Mouse (Mus musculus): ENCODE measurements around the gene Uvrag.
A peak's percentile ranks its signal among the peaks of the same experiment; 100 is the strongest.

Uvrag gene

DNA sequence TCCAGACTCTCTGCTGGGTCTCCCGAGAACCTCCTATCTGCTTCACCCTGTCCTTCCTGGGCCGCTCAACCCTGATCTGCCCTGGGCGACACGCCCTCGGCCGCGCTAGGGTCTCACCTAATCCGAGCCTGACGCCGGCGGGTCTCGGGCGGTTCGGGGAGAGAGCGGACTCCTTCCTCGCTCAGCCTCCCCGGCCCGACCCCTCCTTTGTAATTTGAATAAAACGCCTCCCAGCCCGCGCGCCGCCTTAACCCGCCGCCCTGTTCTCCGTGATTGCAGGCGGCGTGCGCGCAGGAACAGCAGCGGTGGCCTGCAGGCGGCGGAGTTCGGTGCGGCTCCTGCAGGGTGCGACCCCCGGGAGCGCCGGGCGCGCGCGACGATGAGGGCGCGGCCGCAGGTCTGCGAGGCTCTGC is 302.2 kb downstream of the Uvrag start:
- DNase-seq: peak; percentile 80

DNA sequence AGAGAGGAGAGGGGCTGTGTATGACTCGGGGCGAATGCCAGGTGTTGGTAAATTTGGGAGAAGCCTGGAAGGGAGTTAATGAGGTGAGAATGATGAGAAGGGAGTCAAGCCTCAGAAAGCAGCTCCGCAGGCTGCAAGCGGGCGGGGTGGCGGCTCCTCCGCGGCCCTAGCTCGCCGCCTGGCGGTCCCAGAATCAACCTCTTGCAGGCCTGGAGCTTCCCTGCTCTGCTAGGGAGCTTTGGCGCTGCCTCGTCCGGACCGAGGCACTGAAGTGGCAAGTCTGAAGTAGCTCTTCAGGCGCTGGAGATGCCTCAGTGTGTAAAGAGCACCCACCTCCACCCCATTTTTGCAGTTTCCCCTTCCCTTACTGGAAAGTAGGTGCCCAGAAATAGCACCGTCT is 303.0 kb downstream of the Uvrag start:
- DNase-seq: peak; percentile 94

DNA sequence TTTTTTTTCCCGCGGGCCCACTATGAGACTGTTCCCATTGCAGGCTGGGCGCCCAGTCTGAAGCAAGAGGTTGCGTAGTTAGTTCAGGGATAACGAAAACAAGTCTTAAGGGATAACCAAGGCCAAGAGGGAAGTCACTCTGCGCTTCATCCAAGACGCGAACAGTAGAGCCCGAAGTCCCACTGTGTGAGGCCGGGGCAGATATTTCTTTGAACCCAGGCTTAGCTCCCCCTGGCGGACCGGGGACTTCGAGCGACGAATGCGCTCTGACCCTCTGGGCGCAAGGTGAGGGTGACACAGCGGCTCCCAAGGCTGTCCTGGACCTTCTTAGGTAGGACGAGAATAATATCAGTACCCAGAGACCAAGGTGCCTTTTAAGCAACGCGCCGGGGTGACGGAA is 304.3 kb downstream of the Uvrag start:
- peak; percentile 89 for DNase-seq

DNA sequence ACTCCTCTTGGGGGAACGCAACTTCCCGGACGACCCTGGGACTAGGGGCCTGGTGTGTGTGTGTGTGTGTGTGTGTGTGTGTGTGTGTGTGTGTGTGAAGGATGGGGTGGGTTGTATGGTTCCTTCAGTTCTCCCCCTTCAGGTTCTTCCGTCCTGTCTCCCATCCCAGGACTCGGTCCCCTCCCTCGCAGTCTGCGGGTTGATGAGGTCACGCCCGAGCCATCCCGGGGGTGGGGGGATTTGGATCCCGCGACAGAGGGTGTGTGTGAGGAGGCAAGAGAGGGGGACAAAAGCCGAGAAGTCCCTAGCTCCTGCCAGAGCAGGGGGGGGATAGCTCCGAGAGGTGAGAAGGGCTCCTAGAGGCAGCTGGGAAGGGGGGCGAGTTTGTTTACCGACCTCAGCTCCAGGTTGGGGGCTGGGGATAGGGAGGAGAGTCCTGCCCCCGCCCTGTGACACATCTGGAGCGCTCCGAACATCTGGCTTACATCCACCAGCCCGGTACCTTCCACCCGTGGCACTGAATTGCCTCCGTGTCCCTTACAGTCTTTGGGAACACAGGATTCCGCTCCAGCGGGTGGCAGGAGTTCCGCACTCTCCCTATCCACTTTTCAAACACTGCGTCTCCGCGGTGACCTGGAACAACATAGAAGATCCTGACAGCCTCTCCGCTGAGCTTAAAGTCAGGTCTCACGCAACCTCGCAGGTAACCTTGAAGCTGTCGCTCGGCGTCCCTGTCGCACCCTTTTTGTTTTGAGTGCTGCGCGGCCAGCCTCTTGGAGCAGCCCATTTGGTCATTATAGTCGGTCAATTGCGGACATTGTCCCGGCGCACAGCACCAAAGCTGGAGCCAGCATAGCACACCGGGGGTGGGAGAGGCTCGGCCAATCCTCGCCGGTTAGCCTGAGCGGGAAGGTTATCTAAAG is 305.2 kb downstream of the Uvrag start:
- peak; percentile 71 for DNase-seq

Measured in lung, postnatal 10 days (tissue).